Mouse (Mus musculus) kidney, embryonic 14.5 days (tissue): Measurements from ENCODE around the gene Esyt2. TPM values are rescaled to one million over a fixed set of nuclear protein-coding genes. Genes with fewer than 3 reads are reported as not detected.

Source experiments
- ATAC-seq: fragments of 200-750 bp; cut with Nextera tagmentation; 2 replicates; pipeline ENCODE4 v1.8.0; 2017; ENCODE audit warnings: moderate number of reproducible peaks, mild to moderate bottlenecking, moderate TSS enrichment, moderate library complexity; ENCODE audit not compliant: low FRiP score, low TSS enrichment
- H3K27ac ChIP-seq: fragments of 300-500 bp; sonication (generic); 2 replicates; pipeline ENCODE4 v1.5.1; 2014; ENCODE audit warnings: low read depth, mild to moderate bottlenecking, low read length, moderate library complexity, mixed read lengths
- H3K27me3 ChIP-seq: fragments of 300-500 bp; sonication (generic); 2 replicates; pipeline ENCODE4 v1.6.1; 2014; ENCODE audit warnings: mild to moderate bottlenecking, low read length; ENCODE audit not compliant: control insufficient read depth, insufficient read depth
- H3K36me3 ChIP-seq: fragments of 300-500 bp; sonication (generic); 2 replicates; pipeline ENCODE4 v1.6.1; 2014; ENCODE audit warnings: low read length, mixed read lengths; ENCODE audit not compliant: control insufficient read depth, insufficient read depth
- H3K4me1 ChIP-seq: fragments of 300-500 bp; sonication (generic); 2 replicates; pipeline ENCODE4 v1.6.1; 2014; ENCODE audit warnings: low read length, mixed read lengths; ENCODE audit not compliant: control insufficient read depth, insufficient read depth
- H3K4me2 ChIP-seq: fragments of 300-500 bp; sonication (generic); replicated peaks from 2 replicates; pipeline ENCODE4 v1.6.1; 2014; ENCODE audit warnings: low read depth, mild to moderate bottlenecking, low read length
- H3K4me3 ChIP-seq: fragments of 300-500 bp; sonication (generic); 2 replicates; pipeline ENCODE4 v1.5.1; 2014; ENCODE audit warnings: mild to moderate bottlenecking, low read length
- H3K9ac ChIP-seq: fragments of 300-500 bp; sonication (generic); 2 replicates; pipeline ENCODE4 v1.6.1; 2014; ENCODE audit warnings: low read depth, mild to moderate bottlenecking, low read length, moderate library complexity
- H3K9me3 ChIP-seq: fragments of 300-500 bp; sonication (generic); 2 replicates; pipeline ENCODE4 v1.6.1; 2016; ENCODE audit warnings: low read length; ENCODE audit not compliant: control insufficient read depth
- WGBS: fragments of 180-500 bp; shearing (Covaris S2); extraction: QIAGEN DNeasy Blood & Tissue Kit; methylation state at CpG from one replicate; pipeline ENCODE4 v1.1.7; 2014; 5-methylcytosine and 5-hydroxymethylcytosine counted together
- polyA plus RNA-seq: library from polyadenylated mRNA; unstranded; fragments of >200 nt; fragmentation: Nextera tagmentation; extraction: Ambion mirVana; gene quantifications from 2 replicates; pipeline ENCODE4 v1.2.1, GENCODE M21; 2014

The Esyt2 gene
- polyA plus RNA-seq, 1 experiment from 2014 or later, result 23.2 TPM

DNA sequence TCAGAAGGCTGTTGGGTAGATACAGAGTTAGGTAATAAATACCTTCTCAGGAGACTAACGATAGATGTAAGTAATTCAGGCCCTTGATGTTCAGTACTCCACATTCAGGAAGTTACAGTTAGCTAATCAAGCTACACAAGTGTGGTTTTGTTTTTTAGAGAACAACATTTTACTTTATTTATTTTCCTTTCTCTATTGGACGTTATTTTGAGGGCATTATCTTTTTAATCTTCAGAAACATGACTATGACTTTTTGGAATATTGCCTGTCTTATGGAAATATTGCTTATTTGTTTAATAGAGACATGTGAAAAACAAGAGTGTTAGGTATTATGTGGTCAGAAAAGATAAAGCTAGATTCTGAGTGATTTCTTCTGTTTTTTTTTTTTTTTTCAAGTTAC is 12.2 kb downstream of the Esyt2 start:
- ATAC-seq, result no peak
- WGBS, result 70% methylated on average over 2 of the region's 2 CpGs
- no peak overlapping the region for H3K4me2 ChIP-seq
- H3K27ac ChIP-seq, result no peak overlapping the region
- no peak overlapping the region for H3K4me3 ChIP-seq
- no peaks in the 10 kb centered on the region for H3K9me3 ChIP-seq
- H3K4me1 ChIP-seq, result no peaks in the 10 kb centered on the region
- no peaks in the 10 kb centered on the region for H3K27me3 ChIP-seq
- H3K9ac ChIP-seq, result no peak overlapping the region
- H3K36me3 ChIP-seq, result no peaks in the 10 kb centered on the region

DNA sequence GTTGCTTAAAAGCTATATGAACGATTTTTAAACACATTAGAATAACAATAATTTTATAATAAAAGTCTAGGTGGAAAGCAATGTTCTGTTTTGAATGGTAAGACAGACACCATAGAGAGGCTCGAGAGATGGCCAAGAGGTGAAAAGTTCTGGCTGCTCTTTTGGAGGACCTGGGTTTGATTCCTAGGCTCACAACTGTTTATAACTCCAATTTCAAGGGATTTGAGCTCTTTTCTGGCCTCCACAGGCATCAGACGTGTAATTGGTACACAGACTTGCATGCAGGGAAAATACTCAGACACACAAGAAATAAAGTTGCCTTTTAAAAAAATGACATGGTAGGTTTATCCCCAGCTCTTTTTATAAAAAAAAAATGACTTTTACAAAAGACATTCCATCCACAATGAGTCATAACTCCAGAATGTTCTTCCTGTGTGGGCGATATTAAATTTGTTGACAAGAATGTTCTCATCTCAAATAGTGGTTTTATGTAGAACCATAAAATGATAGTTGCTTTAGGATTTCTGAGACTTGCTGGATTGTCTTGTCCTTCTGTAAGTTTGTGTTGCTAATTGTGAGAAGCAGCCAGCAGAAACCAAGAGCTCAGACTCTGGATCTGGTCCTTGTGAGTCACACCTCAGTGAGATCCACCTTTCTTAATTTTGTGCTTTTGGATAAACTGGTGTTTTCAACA is 12.8 kb downstream of the Esyt2 start:
- Histone ChIP-seq H3K4me3 (no peak overlapping the region), H3K27ac (no peak overlapping the region), H3K4me2 (no peak overlapping the region), H3K9me3 (no peaks in the 10 kb centered on the region), H3K4me1 (no peaks in the 10 kb centered on the region), H3K9ac (no peak overlapping the region), H3K27me3 (no peaks in the 10 kb centered on the region), H3K36me3 (no peaks in the 10 kb centered on the region)
- ATAC-seq, result no peak
- 82% methylated on average over 4 of the region's 4 CpGs for WGBS

DNA sequence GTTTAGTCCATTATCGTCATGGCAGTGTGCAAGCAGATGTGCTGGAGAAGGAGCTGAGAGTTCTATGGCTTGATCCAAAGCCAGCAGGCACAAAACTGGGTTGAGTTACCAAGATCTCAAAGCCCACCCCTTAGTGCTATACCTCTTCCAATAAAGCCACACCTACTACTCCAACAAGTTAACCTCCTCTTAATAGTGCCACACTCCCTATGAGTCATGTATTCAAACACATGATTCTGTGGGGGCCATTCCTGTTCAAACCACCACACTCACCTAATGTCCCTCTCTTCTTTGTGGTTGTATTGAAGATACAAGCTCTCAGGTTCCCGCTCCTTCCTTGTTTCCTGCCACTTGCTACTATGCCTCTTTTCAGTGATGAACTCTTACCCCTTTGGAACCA is 18.9 kb downstream of the Esyt2 start:
- 93% methylated on average over 2 of the region's 2 CpGs for WGBS
- Histone ChIP-seq H3K27ac (no peak overlapping the region), H3K4me3 (no peak overlapping the region), H3K27me3 (no peaks in the 10 kb centered on the region), H3K36me3 (no peaks in the 10 kb centered on the region), H3K4me1 (no peaks in the 10 kb centered on the region), H3K9ac (no peak overlapping the region), H3K9me3 (no peaks in the 10 kb centered on the region), H3K4me2 (no peak overlapping the region)
- ATAC-seq, result no peak

DNA sequence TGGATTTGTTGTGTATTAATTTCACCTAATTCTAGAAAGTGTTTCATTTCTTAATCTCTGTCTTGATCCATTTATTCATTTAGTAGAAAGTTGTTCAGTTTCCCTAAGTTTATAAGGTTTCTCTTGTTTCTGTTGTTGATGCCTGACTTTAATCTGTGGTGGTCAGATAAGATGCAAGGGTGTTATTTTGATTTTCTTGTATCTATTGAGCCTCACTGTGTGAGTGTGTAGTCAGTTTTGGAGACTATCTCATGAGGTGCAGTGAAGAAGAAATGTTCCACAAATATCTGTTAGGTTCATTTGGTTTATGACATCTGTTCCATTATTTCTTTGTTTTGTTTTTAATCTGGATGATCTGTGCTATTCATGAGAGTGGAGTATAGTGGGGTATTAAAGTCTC is 21.2 kb downstream of the Esyt2 start:
- no peaks in the 10 kb centered on the region for H3K27me3 ChIP-seq
- no peaks in the 10 kb centered on the region for H3K4me1 ChIP-seq
- no peaks in the 10 kb centered on the region for H3K9me3 ChIP-seq
- H3K4me2 ChIP-seq, result no peak overlapping the region
- no peak overlapping the region for H3K4me3 ChIP-seq
- H3K27ac ChIP-seq, result no peak overlapping the region
- no peaks in the 10 kb centered on the region for H3K36me3 ChIP-seq
- H3K9ac ChIP-seq, result no peak overlapping the region
- ATAC-seq, result no peak

DNA sequence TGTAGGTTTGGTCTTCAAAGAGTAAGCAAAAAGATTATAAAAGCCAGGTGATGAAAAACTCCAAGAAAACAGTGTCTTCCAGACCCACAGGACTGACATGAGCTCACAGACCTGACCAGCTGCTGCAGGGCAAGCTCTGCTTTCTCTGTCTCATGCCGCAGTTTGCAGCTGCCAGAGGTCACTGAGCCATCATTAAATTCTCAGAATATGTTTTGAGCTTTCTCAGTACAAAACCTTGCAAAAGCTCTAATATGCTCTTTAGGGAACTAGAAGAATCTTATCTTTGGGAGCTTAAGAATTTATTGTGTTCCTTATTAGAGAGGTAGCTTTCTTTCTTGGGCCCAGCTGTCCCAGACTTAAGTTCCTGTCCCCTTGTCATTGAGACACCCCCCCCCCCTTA is 25.0 kb downstream of the Esyt2 start:
- Histone ChIP-seq H3K9ac (no peak overlapping the region), H3K4me3 (no peak overlapping the region), H3K4me1 (0 out of 2 replicates have a peak, but pooled peaks cover 4% of the 10 kb centered on the region), H3K27ac (no peak overlapping the region), H3K4me2 (no peak overlapping the region), H3K9me3 (no peaks in the 10 kb centered on the region), H3K27me3 (no peaks in the 10 kb centered on the region), H3K36me3 (no peaks in the 10 kb centered on the region)
- ATAC-seq, result no peak
- WGBS, result 22% methylated on average over 1 of the region's 1 CpGs

DNA sequence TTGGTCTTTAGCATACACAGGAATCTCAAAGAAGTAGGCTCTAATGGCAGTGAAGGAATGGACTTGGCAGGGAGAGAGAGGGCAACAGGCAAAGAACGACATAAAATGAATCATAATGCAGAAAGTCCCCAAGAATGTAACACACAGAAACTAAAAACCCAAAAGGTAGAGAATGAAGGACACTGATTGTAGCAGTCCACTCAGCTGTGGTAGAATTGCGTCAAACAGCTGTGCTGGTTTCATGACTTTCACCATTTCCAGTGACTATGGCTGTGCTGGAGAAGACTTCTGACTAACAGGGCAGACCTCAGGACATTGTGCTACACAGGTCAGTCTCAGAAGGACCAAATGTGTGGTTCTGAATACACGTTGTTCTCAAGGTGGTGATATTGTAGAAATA is 26.9 kb downstream of the Esyt2 start:
- ATAC-seq, result no peak
- Histone ChIP-seq H3K4me3 (no peak overlapping the region), H3K4me1 (0 out of 2 replicates have a peak, but pooled peaks cover 4% of the 10 kb centered on the region), H3K4me2 (no peak overlapping the region), H3K27ac (no peak overlapping the region), H3K9ac (no peak overlapping the region), H3K9me3 (no peaks in the 10 kb centered on the region), H3K27me3 (no peaks in the 10 kb centered on the region), H3K36me3 (no peaks in the 10 kb centered on the region)
- 82% methylated on average over 3 of the region's 3 CpGs for WGBS

DNA sequence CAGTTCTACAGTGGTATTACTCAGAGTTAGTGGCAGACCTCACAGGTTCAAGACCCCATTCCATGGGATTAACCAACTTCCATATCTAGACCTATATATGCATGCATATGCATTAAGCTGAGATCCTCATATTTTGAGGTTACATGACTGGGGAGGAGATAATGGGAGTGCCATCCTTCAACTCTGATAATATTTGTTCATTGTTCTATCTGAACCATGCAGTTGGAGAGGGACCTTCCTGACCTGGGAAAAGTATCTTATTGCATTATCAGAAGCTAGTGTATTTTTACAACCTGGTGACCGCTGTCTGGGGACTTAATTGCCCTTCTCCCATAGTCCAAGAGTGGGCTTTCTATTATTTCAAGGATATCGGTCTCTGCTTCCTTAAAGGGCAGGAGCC is 27.6 kb downstream of the Esyt2 start:
- 22% methylated on average over 2 of the region's 2 CpGs for WGBS
- ATAC-seq, result no peak
- H3K36me3 ChIP-seq, result no peaks in the 10 kb centered on the region
- no peak overlapping the region for H3K9ac ChIP-seq
- H3K4me2 ChIP-seq, result no peak overlapping the region
- no peak overlapping the region for H3K4me3 ChIP-seq
- no peaks in the 10 kb centered on the region for H3K27me3 ChIP-seq
- H3K27ac ChIP-seq, result no peak overlapping the region
- H3K4me1 ChIP-seq, result 0 out of 2 replicates have a peak, but pooled peaks cover 4% of the 10 kb centered on the region
- H3K9me3 ChIP-seq, result no peaks in the 10 kb centered on the region

DNA sequence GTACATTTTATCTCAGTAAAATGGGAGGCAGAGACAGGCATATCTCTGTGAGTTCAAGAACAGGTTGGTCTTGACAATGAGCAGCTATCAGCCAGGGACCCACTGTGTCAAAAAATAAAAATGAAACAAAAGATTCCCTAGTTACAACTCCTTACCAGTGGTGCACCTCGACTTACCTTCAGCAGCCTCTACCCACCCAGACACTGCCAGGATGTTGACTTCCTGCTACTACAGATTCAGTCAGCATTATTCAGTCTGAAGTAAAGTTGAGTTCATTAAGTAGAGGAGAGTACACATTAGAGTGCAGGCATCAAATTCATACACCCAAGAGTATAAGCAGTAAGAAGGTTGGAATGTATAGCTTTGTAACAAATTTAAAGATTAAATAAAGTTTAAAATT is 32.8 kb downstream of the Esyt2 start:
- WGBS, result 94% methylated on average over 1 of the region's 1 CpGs
- H3K27ac ChIP-seq, result no peak overlapping the region
- 0 out of 2 replicates have a peak, but pooled peaks cover 6% of the 10 kb centered on the region for H3K4me1 ChIP-seq
- no peaks in the 10 kb centered on the region for H3K9me3 ChIP-seq
- H3K9ac ChIP-seq, result no peak overlapping the region
- no peaks in the 10 kb centered on the region for H3K36me3 ChIP-seq
- H3K4me2 ChIP-seq, result no peak overlapping the region
- no peak for ATAC-seq
- H3K27me3 ChIP-seq, result no peaks in the 10 kb centered on the region
- no peak overlapping the region for H3K4me3 ChIP-seq

DNA sequence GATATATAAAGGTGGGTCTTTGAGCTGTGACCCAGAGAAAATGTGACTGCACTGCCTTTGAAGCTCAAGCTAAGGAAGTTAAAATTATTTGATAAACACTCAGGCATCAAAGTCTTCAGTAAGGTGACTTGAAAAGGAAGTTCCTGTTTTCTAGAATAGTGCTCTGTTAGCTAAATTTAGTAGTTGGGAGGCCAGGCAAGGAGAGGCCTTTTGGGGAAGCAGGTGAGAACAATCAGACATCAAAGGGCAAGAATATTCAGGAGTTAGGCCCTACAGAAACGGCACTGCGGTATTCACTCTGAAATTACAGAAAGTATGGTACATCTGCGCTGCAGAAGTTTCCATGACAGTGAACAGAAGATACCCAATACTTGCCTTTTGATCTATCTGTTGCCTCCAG is 34.5 kb downstream of the Esyt2 start:
- Histone ChIP-seq H3K27ac (no peak overlapping the region), H3K4me3 (no peak overlapping the region), H3K4me2 (no peak overlapping the region), H3K27me3 (no peaks in the 10 kb centered on the region), H3K9me3 (no peaks in the 10 kb centered on the region), H3K36me3 (no peaks in the 10 kb centered on the region), H3K9ac (no peak overlapping the region), H3K4me1 (0 out of 2 replicates have a peak, but pooled peaks cover 4% of the 10 kb centered on the region)
- WGBS, result 57% methylated on average over 3 of the region's 3 CpGs
- ATAC-seq, result no peak
